Mouse (Mus musculus) T-helper 1 cell (primary cell): ENCODE results near the gene Foxp1.

ENCODE experiments used
- in situ Hi-C: fragments of 300-600 bp; cut with MboI, MseI; formaldehyde crosslinking; loops from one replicate; pipeline ENCODE4 v1.15.1; 2025; ENCODE audit warnings: high pct_unique_total_duplicates

The Foxp1 gene

GRCm38 (mm10) chr6:99521038-99521640, 1.4 kb downstream of the Foxp1 start:
- in situ Hi-C loops = loop anchor here (10.0 kb wide), 2 partner anchors 86 to 456 kb away; no protein-coding TSS in a partner anchor

DNA sequence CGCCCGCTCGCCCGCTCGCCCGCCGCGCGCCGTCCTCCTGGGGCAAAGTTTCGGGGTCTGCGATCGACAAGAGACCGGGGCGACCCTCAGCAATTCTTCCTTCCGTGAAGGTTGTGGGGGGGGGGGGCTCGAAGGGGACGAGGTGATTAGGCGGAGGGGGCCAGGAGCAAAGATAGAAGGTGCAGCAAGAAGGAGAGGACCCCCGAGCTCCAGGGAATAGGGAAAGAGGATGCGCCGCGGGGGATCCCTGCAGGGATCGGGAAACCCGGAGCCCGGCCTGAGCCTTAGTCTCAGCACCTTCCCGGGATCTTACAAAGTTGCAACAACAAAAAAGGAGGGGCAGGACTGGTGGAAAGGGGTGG, 1.9 kb downstream of the Foxp1 start:
- in situ Hi-C loops = loop anchor here (10.0 kb wide), 2 partner anchors 86 to 456 kb away; no protein-coding TSS in a partner anchor

DNA sequence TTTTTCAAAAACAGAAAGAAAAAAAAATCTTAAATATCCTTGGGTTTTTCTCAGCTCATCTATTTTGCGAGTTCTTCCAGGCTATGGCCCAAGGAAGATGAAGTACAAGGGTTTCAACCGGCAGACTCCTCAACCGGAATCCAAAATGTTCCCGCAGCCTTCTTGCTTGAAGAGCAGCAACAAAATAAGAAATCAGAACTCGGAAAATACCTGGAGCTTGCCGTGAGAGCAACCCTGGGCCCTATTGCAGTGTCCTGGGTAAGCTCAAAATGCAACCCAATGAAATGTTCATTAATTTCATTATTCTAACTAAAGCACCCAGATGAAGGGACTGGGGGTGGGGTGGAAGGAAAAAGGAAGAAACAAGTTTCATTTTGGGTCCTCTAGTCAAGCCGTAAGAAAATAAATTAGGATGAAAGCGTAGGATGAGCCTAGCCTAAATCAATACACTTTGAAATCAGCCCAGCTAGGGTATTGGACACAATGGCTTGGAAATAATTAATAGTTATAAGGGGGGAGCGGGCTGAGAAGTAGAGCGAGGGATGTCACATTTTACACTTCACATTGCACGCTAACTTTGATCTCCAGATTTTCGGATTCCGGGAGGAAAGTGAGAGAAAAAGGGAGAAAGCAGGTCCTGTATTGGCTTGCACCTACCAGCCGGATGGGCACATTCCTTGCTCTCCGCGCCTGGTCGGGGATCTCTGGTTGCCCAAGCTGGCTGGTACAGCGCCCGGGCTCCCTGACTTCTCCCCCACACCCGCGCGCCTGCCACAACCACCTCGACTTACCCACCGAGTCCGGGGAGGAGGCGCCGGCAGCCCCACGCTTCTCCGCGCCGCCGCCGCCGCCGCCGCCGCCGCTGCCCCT, 2.5 kb downstream of the Foxp1 start:
- in situ Hi-C loops = loop anchor here (10.0 kb wide), 2 partner anchors 85 to 455 kb away; no protein-coding TSS in a partner anchor

- in situ Hi-C loops = no loop called here
These were observed 3.5 kb downstream of the Foxp1 start for GRCm38 (mm10) chr6:99519052-99519451.

GRCm38 (mm10) chr6:99515667-99516199, 6.8 kb downstream of the Foxp1 start:
- in situ Hi-C loops = no loop called here

DNA sequence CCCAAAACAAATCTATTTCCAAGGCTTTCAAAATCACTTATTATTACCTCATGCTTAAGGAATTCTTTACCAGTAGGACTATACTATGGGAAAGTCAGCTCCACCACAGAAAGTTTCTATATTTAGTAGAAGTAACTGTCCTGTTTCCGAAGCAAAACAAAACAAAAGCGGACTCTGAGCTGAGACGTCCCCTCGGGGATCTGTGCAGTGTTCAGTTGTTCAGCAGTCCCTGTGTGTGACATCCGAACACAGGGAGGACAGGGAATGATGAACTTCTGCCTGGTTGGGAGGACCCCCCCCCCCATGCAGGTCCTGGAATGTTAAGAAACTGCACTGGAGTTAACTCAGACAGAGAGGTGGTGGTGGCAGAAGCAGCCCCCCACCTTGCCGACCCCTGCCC, 10.7 kb downstream of the Foxp1 start:
- in situ Hi-C loops = no loop called here

GRCm38 (mm10) chr6:99509189-99509592, 13.3 kb downstream of the Foxp1 start:
- in situ Hi-C loops = no loop called here

GRCm38 (mm10) chr6:99506816-99507215, 15.7 kb downstream of the Foxp1 start:
- in situ Hi-C loops = no loop called here

GRCm38 (mm10) chr6:99503741-99504140, 18.8 kb downstream of the Foxp1 start:
- in situ Hi-C loops = no loop called here

GRCm38 (mm10) chr6:99502727-99503126, 19.8 kb downstream of the Foxp1 start:
- in situ Hi-C loops = no loop called here

GRCm38 (mm10) chr6:99502314-99502713, 20.2 kb downstream of the Foxp1 start:
- in situ Hi-C loops = no loop called here

DNA sequence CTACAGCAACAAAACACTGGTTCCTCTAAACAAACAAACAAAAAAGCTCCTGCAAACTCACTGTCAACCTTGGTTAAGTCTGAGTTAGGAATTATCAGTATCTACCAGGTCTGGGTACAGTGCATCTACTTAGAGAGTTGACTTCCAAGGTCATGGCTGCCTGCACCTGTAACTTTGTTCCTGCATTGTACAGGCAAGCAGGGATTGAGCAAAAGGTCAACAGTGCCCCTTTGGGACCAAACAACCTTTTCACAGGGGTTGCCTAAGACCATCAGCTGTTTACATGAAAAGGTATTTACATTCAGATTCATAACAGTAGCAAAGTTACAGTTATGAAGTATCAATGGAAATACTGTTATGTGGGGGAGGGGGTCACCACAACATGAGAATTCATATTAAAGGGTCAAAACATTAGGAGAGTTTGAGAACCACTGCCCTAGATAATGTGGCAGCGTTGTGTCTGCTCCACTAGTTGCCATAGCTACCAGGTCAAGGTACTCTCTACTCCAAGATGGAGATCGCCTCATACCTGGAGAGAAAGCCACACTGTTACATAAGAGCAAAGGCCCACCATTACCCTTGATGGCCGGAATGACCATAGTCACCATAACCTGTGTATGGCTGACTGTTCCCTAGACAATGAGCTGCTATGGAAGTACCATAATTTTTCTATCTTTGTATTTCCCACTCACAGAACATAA, 21.8 kb downstream of the Foxp1 start:
- in situ Hi-C loops = no loop called here

GRCm38 (mm10) chr6:99498082-99498481, 24.4 kb downstream of the Foxp1 start:
- in situ Hi-C loops = no loop called here

DNA sequence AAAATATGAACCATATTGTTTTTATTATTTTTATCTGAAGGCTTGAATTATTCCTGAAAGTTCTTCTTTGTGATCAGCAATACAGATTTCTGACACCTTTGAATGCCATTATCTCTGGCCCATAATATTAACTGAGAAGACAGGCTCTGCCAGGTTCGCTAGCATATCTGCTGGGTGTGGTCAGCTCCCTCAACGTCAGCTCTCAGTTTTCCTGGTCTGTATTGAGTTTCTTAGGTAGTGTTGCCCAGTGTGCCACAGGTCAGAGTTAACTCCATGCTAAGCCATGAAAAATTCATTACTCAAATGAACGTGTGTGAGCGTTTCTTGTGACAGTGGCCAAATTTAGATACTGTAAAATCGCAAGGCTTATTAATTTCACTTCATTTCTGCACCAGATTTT, 26.4 kb downstream of the Foxp1 start:
- in situ Hi-C loops = no loop called here

DNA sequence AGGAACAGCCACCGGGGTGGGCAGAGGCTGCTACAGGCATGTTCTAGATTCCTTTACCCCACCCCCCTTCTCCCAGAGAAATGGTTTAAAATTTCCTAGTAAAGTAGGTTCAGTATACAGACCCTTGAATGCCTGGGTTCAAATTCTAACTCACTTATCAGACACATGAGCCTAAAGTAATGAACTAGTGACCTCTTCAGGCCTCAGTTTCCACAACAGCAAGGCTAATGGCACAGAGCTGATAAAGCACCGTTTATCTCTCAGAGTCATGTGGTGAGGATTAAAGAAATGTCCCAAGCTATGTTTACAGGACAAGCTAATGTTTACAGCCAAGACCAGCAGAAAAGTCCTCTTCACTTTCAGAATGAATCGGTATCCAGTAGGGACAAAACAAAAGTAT, 29.6 kb downstream of the Foxp1 start:
- in situ Hi-C loops = no loop called here

DNA sequence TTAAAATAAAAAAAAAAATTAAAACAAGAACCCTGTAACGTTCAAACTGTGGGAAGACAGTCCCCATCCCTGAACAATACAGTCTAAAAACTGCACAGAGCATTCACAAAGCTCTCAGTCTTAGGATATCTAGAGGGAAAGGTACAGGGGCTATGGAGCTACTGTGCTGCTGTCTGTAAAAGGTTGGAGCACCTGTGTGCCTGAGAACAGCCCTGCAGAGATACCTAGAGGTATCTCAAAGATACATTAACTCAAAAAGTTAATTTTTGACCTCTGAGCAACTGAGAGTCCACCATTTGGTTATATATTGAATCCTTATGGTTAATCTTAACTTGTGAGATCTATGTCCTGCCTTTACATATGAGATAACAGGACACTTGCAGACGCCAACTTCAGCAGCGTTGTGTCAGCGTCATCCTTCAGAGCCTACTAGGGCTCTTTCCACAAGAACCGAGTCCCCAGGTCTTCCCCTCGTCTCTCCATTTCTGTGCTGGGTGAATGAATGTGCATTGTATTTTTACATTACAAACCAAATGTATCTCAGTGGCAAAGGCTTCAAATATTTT, 30.5 kb downstream of the Foxp1 start:
- in situ Hi-C loops = no loop called here

DNA sequence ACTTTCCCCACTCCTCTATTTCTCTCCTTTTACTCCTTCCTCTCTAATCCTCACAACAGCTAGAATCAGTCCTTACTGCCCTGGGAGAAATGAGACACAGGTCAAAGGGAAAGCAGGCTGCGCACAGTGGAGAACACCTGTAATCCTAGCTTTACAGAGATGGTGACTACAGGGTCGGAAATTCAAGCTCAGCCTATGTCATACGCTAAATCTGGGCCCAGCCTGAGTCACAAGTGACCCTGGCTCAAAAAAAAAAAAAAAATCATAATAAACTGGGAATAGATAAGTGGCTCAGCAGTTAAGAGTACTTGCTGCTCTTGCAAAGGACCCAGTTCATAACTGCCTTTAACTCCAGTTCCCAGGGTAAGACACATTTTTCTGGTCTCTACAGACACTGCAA, 31.4 kb downstream of the Foxp1 start:
- in situ Hi-C loops = no loop called here

GRCm38 (mm10) chr6:99489900-99490648, 32.4 kb downstream of the Foxp1 start:
- in situ Hi-C loops = no loop called here

DNA sequence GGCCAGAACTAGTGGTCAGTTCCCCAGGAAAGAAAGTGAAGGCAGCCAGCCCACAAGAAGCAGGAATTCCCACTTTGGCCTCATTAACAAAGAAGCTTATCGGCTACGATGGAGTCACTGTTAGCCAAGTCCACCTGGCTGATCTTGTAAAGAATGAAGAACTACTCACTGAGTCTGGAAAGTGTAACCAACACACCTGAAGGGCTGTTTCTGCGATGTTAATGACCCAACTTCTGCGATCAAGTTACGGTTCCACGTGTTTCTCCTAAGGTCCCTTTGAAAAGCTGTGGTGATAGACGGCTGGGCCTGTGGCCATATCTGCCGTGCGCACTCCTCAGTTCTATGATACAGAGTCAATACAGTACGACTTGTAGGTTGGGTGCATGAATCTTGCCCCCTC, 33.1 kb downstream of the Foxp1 start:
- in situ Hi-C loops = no loop called here

- in situ Hi-C loops = no loop called here
These were observed 36.5 kb downstream of the Foxp1 start for GRCm38 (mm10) chr6:99485884-99486640.
